Mouse (Mus musculus) adipose tissue, adult 10 weeks (tissue): ENCODE results near the gene Trim37. TPM values are rescaled to one million over a fixed set of nuclear protein-coding genes. Genes with fewer than 3 reads are reported as not detected.

ENCODE experiments used
- polyA plus RNA-seq: library from polyadenylated mRNA; stranded (reverse); fragments of 350-450 nt; fragmentation: Illumina TruSeq; extraction: RNeasy Lipid Tissue Mini Kit (QIAGEN cat#74804); gene quantifications from one replicate; pipeline ENCODE4 v1.2.3, GENCODE M21; 2014; ENCODE audit warnings: low read depth, low replicate concordance

Gene Trim37
- polyA plus RNA-seq, result 18.0 TPM

GRCm38 (mm10) chr11:87126824-87127816 is at the start of gene Trim37:
Gene Trim37, plus strand, starts transcription at chr11:87127077.

GRCm38 (mm10) chr11:87086290-87086984 is 40.4 kb upstream of the Trim37 start, which contains the start of gene Smg8:
Gene Smg8, minus strand, starts transcription at chr11:87086774.

GRCm38 (mm10) chr11:87108409-87108754 is 18.5 kb upstream of the Trim37 start, which contains the start of gene Prr11:
Gene Prr11, minus strand, starts transcription at chr11:87108708.

GRCm38 (mm10) chr11:87108755-87109518 is 17.9 kb upstream of the Trim37 start, which contains the start of gene Ska2:
Gene Ska2, plus strand, starts transcription at chr11:87109234.

Other genes with a start within 250 kb of the Trim37 start
- 15.3 TPM for gene Ypel2, start 133.4 kb upstream of the Trim37 start, polyA plus RNA-seq
- gene Gdpd1, start 53.0 kb upstream of the Trim37 start, polyA plus RNA-seq, result 14.6 TPM
- gene Smg8, start 40.3 kb upstream of the Trim37 start, polyA plus RNA-seq, result 10.8 TPM
- 1.2 TPM for gene Prr11, start 18.4 kb upstream of the Trim37 start, polyA plus RNA-seq
- 9.4 TPM for gene Ska2, start 17.8 kb upstream of the Trim37 start, polyA plus RNA-seq
- gene Ppm1e, start 231.9 kb downstream of the Trim37 start, polyA plus RNA-seq, result 1.5 TPM